Mouse (Mus musculus) heart, embryonic 14.5 days (tissue): ENCODE measurements around the gene Map3k5. TPM values are rescaled to one million over a fixed set of nuclear protein-coding genes. Genes with fewer than 3 reads are reported as not detected.

Experiments used
- ATAC-seq: fragments of 200-750 bp; cut with Nextera tagmentation; 2 replicates; pipeline ENCODE4 v1.8.0; 2017; ENCODE audit warnings: low read depth, moderate TSS enrichment; ENCODE audit not compliant: insufficient number of reproducible peaks, insufficient read depth, low FRiP score
- H3K27ac ChIP-seq, 2 experiments: fragments of 200-500 bp in 1 of 2; fragments of 300-500 bp in 1 of 2; sonication (generic) in 1 of 2; replicated peaks in 1 of 2; 2 replicates each; pipeline ENCODE4 v1.5.1; 2012 to 2014; ENCODE audit warnings: low read depth in 2 of 2, low read length in 2 of 2, control low read depth in 1 of 2, mild to moderate bottlenecking in 1 of 2, mixed read lengths in 1 of 2; ENCODE audit not compliant: control insufficient read depth in 1 of 2, insufficient read depth in 1 of 2
- H3K27me3 ChIP-seq: fragments of 300-500 bp; sonication (generic); 2 replicates; pipeline ENCODE4 v1.6.1; 2014; ENCODE audit warnings: mild to moderate bottlenecking, low read length, control low read depth; ENCODE audit not compliant: control insufficient read depth, insufficient read depth
- H3K36me3 ChIP-seq: fragments of 300-500 bp; sonication (generic); 2 replicates; pipeline ENCODE4 v1.6.1; 2014; ENCODE audit warnings: mild to moderate bottlenecking, control low read depth, low read length, mixed read lengths; ENCODE audit not compliant: control insufficient read depth, insufficient read depth
- H3K4me1 ChIP-seq, 2 experiments: fragments of 200-500 bp in 1 of 2; fragments of 300-500 bp in 1 of 2; sonication (generic) in 1 of 2; 2 replicates each; pipeline ENCODE4 v1.6.1; 2012 to 2014; ENCODE audit warnings: low read length in 2 of 2, control low read depth in 1 of 2, mixed read lengths in 1 of 2; ENCODE audit not compliant: control insufficient read depth in 2 of 2, insufficient read depth in 2 of 2
- H3K4me2 ChIP-seq: fragments of 300-500 bp; sonication (generic); 2 replicates; pipeline ENCODE4 v1.6.1; 2014; ENCODE audit warnings: mild to moderate bottlenecking, low read length
- H3K4me3 ChIP-seq, 2 experiments: fragments of 200-500 bp in 1 of 2; fragments of 300-500 bp in 1 of 2; sonication (generic) in 1 of 2; 2 replicates each; pipeline ENCODE4 v1.5.1; 2012 to 2014; ENCODE audit warnings: low read length in 2 of 2, mild to moderate bottlenecking in 2 of 2, control low read depth in 1 of 2, low read depth in 1 of 2, moderate library complexity in 1 of 2; ENCODE audit not compliant: control insufficient read depth in 1 of 2, insufficient read depth in 1 of 2
- H3K9ac ChIP-seq: fragments of 300-500 bp; sonication (generic); 2 replicates; pipeline ENCODE4 v1.6.1; 2014; ENCODE audit warnings: mild to moderate bottlenecking, low read length
- H3K9me3 ChIP-seq: fragments of 300-500 bp; sonication (generic); 2 replicates; pipeline ENCODE4 v1.6.1; 2016; ENCODE audit warnings: low read length, control low read depth; ENCODE audit not compliant: control insufficient read depth
- WGBS: fragments of 180-500 bp; shearing (Covaris S2); extraction: QIAGEN DNeasy Blood & Tissue Kit; methylation state at CpG from one replicate; pipeline ENCODE4 v1.1.7; 2014; 5-methylcytosine and 5-hydroxymethylcytosine counted together
- polyA plus RNA-seq: library from polyadenylated mRNA; unstranded; fragments of >200 nt; fragmentation: Nextera tagmentation; extraction: Ambion mirVana; gene quantifications from 2 replicates; pipeline ENCODE4 v1.2.1, GENCODE M21; 2014

Gene Map3k5
- polyA plus RNA-seq, 1 experiment from 2014 or later: 4.5 TPM

- no peak overlapping the region for H3K9ac ChIP-seq
- no peaks in the 10 kb centered on the region for H3K9me3 ChIP-seq
- ATAC-seq: no peak
- 67% methylated on average over 4 of the region's 4 CpGs for WGBS
- H3K27ac ChIP-seq: no peak overlapping the region
- H3K4me3 ChIP-seq: no peak overlapping the region
- H3K4me1 ChIP-seq: peaks cover 13 to 30% of the 10 kb centered on the region in 2 experiments
- no peaks in the 10 kb centered on the region for H3K27me3 ChIP-seq
- H3K36me3 ChIP-seq: no peaks in the 10 kb centered on the region
- no peak overlapping the region for H3K4me2 ChIP-seq
Observed at GRCm38 (mm10) chr10:20184326-20184725, 250.1 kb downstream of the Map3k5 start.

GRCm38 (mm10) chr10:20185264-20185663 lies 251.0 kb downstream of the Map3k5 start:
- H3K27ac ChIP-seq: no peak overlapping the region
- H3K9me3 ChIP-seq: no peaks in the 10 kb centered on the region
- whole genome bisulfite sequencing: 69% methylated on average over 4 of the region's 4 CpGs
- ATAC-seq: no peak
- no peak overlapping the region for H3K4me2 ChIP-seq
- H3K4me1 ChIP-seq: peaks cover 16 to 30% of the 10 kb centered on the region in 2 experiments
- H3K4me3 ChIP-seq: no peak overlapping the region
- H3K27me3 ChIP-seq: no peaks in the 10 kb centered on the region
- no peaks in the 10 kb centered on the region for H3K36me3 ChIP-seq
- no peak overlapping the region for H3K9ac ChIP-seq

- no peak for ATAC-seq
- WGBS: 93% methylated on average over 2 of the region's 2 CpGs
- H3K4me2 ChIP-seq: no peak overlapping the region
- H3K9ac ChIP-seq: no peak overlapping the region
- no peak overlapping the region for H3K4me3 ChIP-seq
- H3K4me1 ChIP-seq: peaks cover 14 to 30% of the 10 kb centered on the region in 2 experiments
- no peak overlapping the region for H3K27ac ChIP-seq
- no peaks in the 10 kb centered on the region for H3K9me3 ChIP-seq
- H3K36me3 ChIP-seq: no peaks in the 10 kb centered on the region
- no peaks in the 10 kb centered on the region for H3K27me3 ChIP-seq
Observed at GRCm38 (mm10) chr10:20185806-20186205, 251.5 kb downstream of the Map3k5 start.

GRCm38 (mm10) chr10:20186800-20187273 lies 252.6 kb downstream of the Map3k5 start:
- no peak for ATAC-seq
- no peak overlapping the region for H3K9ac ChIP-seq
- peaks cover 6 to 20% of the 10 kb centered on the region in 2 experiments for H3K4me1 ChIP-seq
- no peaks in the 10 kb centered on the region for H3K9me3 ChIP-seq
- 83% methylated on average over 5 of the region's 5 CpGs for WGBS
- no peak overlapping the region for H3K4me3 ChIP-seq
- H3K27me3 ChIP-seq: no peaks in the 10 kb centered on the region
- no peaks in the 10 kb centered on the region for H3K36me3 ChIP-seq
- H3K27ac ChIP-seq: no peak overlapping the region
- H3K4me2 ChIP-seq: no peak overlapping the region

- WGBS: 78% methylated on average over 6 of the region's 6 CpGs
- no peak overlapping the region for H3K4me3 ChIP-seq
- no peak for ATAC-seq
Observed at GRCm38 (mm10) chr10:20190139-20190747, 256.0 kb downstream of the Map3k5 start.

More at GRCm38 (mm10) chr10:20190139-20190747, 256.0 kb downstream of the Map3k5 start:
- no peak overlapping the region for H3K9ac ChIP-seq
- no peaks in the 10 kb centered on the region for H3K27me3 ChIP-seq
- no peak overlapping the region for H3K27ac ChIP-seq
- no peaks in the 10 kb centered on the region for H3K9me3 ChIP-seq
- peaks cover 4 to 12% of the 10 kb centered on the region in 2 experiments for H3K4me1 ChIP-seq
- no peak overlapping the region for H3K4me2 ChIP-seq
- H3K36me3 ChIP-seq: no peaks in the 10 kb centered on the region

Other genes with a start within 250 kb of the Map3k5 start
- gene Il20ra, start 221.9 kb upstream of the Map3k5 start, polyA plus RNA-seq: 0.09 and 0.22 TPM in 2 replicates
- gene Slc35d3, start 83.0 kb upstream of the Map3k5 start, polyA plus RNA-seq: 0.75 and 0.77 TPM in 2 replicates
- gene Pex7, start 26.8 kb upstream of the Map3k5 start, polyA plus RNA-seq: 42.6 and 44.5 TPM in 2 replicates
- 5.2 and 6.6 TPM in 2 replicates for gene Map7, start 214.0 kb downstream of the Map3k5 start, polyA plus RNA-seq